Mouse (Mus musculus): ENCODE measurements around the gene Fgf14. TPM values are rescaled to one million over a fixed set of nuclear protein-coding genes. Genes with fewer than 3 reads are reported as not detected.

Gene Fgf14
- polyA plus RNA-seq (2014; fragmentation: Illumina TruSeq; extraction: RNeasy Lipid Tissue Mini Kit (QIAGEN cat#74804); ENCODE audit: low replicate concordance), result 1.0 TPM

GRCm38 (mm10) chr14:124676506-124677177 lies at the start of gene Fgf14:
Gene Fgf14 (minus strand): TSS chr14:124677127.

